Mouse (Mus musculus): ENCODE data around the gene Nmnat2. TPM values are rescaled to one million over a fixed set of nuclear protein-coding genes. Genes with fewer than 3 reads are reported as not detected.
"Not testable (repeated sequence)": the region's sequence is repeated elsewhere in the genome, so short reads cannot be mapped to it uniquely, and the experiment has no call there.

Gene Nmnat2
- total RNA-seq, 2 experiments from 2014 or later: 4.2 to 4.5 TPM

DNA sequence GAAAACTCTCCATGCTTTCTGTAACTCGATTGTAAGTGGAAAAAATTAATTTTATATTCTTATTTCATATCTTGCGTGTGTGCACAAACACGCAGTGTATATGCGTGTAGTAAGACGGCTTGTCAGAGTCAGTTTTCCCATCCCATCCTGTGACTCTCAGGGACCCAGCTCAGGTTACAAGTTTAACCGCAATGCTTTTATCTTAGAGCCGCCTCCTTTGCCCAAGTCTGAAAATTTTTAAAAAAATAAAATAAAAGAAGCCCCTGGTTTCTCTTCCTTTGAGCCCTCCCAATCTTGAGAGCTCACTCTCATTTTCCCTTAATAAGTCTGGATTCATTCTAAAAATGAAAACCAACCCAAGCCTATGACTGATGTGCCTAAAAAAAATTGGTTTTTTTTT lies 98.8 kb downstream of the Nmnat2 start:
- no peak for DNase-seq (ENCODE audit: low spot score in 2 of 2)

DNA sequence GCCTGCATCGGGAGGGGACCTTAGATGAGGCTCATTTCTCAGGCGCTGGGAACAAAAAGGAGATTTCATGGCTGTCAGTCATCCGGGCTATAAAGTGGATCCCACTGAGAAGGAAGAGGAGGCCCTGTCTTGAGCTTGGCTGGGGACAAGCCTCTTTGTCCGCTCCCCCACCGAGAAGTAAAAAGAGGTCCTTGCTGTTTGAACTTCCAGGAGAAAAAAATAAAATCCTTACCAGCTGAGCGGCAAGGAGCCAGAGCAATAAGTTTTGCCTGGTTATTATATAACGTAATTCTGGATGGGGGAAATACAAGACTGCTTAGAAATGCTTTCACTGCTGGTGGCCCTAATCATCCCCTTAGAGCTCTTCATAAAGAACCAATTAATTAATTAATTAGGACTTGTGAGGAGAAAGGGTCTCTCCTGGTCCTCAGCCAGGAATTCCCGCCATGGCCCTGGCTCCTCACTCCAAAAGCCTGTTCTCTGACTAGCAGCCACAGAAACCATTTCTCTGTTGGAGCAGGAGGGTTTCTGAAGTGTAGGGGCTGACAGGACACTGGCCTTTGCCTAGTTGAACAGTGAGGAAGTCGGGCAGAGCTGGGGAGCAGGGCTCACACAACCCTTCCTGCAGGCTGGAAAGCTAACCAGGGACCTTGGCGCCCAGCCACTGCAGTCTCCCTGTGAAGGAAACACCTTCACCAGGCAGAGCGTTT lies 99.5 kb downstream of the Nmnat2 start:
- no peak for DNase-seq (ENCODE audit: low spot score in 2 of 2)

DNA sequence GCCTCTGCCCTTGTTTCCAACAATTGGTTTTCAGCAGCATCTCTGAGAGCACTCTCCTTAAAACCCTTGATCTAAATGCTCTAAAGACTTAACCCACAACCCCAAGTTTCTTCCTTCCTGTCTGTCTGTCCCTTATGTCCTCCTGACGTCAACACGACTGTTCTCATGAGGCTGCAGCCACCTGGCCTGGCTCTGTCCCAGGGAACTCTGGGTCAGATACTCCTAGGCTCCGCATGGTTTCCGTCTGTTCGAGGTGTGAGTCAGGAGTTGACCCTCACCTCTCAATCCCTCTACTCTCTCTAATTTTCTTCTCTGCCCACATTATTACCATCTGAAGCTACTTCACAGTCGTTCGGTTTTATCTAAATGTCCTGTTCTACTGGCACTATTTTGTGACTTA lies 103.5 kb downstream of the Nmnat2 start:
- no peak for DNase-seq (ENCODE audit: low spot score in 2 of 2)

DNA sequence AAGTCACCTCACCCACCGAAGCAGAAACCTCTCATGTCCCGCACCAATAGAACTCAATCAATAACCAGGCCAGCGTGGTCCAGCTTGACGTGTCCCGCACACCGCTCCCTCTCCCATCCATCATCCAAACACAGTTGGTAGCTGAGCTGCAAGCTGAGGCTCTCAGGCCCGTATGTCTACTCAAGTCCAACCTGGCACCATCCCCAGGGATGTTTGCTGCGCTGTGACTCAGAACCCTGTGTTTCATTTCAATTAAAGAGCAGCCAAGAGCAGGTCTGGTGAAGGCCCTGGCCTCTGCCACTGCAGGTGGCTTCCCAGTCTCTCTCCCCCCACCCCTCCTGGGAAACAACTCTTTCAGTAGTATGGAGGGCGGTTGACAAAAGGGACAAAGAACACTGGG lies 104.8 kb downstream of the Nmnat2 start:
- DNase-seq (ENCODE audit: low spot score in 2 of 2): no peak

DNA sequence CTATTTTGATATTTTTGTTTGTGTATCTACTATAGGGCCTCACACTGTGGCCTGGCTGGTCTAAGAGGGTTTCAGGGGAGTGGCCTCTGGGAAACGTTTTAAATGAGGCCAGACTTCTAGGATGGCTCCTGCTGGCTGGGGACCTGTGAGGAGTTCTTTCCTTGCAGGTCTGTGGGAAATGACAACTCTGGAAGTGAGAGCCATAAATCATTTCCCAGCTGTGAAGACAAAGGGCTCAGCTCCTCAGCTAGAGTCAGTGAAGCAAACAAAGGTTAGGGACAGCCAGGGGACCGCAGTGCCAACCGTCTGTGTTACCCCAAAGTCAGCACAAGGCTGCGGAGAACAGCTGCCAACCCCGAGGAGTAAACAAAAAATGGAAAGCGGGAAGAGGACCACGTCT lies 107.8 kb downstream of the Nmnat2 start:
- no peak for DNase-seq (ENCODE audit: low spot score in 2 of 2)

DNA sequence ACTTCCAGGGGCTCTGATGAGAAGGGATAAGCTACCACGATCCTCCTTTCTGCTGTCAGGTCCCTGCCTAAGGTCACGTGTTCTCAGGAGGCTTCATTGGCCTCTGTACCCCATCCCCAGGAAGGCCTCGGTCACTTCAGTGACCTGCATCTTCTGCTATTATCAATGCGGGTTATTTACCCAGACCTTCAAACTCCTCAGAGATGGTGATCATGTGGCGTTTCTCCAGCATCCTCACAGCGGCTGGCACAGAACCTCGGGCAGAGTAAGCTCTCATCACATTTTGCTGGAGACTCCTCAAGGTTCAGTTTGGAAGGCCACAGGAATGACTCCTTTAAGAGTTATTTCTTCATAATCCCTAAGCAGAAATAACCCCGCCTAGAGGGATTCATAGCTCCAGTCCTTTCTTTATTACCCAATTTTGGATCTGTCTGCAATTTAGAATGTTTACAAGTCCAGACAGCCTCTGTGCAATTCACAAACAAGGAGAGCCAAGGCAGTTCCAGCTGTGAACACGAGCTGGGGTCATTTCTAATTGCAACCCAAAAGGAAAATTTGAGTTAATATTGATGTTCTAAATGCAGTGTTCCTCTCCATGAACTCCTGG lies 110.1 kb downstream of the Nmnat2 start:
- no peak for DNase-seq (ENCODE audit: low spot score in 2 of 2)

DNA sequence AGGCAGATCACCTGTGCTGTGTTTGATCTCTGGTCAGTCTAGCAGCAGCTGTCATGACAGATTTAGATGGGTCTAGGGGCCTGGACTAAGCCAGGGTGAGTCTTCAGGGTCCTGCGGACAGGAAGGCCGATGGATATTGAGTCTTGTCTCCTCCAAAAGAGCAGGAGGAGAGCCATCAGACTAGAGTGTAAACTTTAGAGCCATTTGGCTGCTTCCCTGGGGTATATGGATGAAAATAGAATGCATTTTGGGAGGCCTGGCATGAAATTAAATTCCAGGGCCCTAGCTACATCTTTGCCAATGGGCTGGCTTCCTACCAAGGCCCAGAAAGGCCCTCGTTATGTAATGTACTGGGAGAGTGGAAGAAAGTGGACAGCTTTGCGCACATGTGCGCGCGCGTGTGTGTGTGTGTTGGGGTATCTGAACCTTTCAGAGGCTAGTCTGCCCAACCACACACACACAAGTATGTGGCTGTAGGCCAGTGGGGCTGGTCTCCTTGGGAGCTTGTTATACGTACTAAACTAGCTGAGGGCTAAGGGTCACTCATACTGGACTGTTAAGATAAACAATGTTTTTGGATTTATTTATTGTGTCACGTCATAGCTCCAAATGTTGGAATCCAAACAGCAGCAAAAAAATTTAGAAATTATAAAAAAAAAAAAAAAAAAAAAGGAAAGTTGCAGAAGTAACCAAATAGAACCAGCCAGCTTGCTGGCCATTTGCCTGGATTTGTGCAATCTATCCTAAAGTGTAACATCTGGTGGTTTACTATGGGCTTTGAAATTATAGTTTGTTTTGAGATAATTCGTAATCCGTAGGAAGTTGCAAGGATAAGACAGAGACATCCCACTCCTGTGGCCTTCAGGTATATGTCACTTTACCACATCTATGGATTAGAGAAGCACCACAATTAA lies 110.9 kb downstream of the Nmnat2 start:
- no peak for DNase-seq (ENCODE audit: low spot score in 2 of 2)

DNA sequence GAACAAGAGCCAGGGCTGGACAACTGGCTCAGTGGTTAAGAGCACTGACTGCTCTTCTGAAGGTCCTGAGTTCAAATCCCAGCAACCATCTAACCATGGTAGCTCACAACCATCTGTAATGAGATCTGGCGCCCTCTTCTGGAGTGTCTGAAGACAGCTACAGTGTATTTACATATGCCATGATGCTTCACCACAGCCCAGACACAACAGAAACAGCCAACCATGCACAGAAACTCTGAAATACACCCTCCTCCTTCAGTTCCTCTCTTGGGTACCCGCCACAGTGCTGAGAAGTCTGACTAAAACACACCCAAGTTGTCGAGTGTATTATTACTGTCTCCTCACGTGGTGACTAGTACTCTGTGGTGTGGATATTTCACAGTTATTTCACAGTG lies 111.6 kb downstream of the Nmnat2 start:
- no peak for DNase-seq (ENCODE audit: low spot score in 2 of 2)

DNA sequence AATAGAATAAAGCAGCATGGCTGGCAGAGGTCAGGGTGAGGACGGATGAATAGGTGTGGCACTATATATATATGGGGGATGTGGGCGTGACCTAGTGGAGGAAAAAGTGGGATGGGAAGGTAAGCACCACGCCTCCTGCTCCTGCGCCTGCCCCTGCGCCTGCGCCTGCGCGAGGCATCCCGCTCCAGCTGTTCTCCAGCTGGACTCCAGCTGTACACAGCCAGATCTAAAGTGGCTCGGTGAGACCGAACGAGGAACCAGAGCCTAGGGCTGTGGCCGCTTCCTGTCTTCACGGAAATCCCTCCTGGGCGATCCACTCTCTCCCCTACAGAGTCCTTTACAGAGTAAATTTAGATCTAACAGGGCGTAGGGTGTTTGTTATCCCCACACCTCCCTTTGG lies 116.8 kb downstream of the Nmnat2 start:
- no peak for DNase-seq (ENCODE audit: low spot score in 2 of 2)

DNA sequence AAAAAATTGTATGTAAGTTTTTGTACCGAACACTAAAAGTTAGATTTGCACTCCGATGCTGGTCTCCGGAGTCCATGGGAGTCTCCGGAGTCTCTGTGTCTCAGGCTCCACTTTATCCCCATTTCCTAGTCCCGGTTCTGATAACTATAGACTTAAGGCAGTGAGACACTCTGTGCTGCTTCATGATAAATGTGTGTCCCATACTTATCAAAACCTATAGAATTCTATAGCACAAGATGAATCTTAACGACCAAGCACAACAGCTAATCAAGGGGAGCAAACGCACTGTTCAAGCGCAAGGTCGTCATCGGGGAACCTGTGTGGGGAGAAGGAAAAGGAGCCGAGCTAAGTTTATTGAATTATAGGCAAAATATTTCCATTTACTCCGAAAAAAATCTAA lies 117.2 kb downstream of the Nmnat2 start:
- no peak for DNase-seq (ENCODE audit: low spot score in 2 of 2)

DNA sequence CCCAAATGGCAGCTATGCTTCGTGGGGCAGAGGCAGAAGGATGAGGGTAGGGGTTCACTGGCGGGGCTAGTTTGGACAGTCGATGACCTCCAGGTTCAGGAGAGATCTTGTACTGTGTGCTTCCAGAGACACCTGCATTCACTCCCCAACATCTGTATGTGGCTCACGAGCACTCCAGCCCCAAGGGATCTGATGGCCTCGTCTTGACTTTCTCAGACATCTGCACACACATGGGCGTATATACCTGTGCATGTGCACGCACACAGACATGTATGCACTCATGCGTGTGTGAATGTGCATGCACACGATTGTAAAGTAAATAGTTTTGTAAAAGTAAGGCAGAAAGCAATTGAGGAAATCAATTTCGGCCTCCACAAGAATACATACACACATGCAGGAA lies 117.9 kb downstream of the Nmnat2 start:
- DNase-seq (ENCODE audit: low spot score in 2 of 2): no peak

DNA sequence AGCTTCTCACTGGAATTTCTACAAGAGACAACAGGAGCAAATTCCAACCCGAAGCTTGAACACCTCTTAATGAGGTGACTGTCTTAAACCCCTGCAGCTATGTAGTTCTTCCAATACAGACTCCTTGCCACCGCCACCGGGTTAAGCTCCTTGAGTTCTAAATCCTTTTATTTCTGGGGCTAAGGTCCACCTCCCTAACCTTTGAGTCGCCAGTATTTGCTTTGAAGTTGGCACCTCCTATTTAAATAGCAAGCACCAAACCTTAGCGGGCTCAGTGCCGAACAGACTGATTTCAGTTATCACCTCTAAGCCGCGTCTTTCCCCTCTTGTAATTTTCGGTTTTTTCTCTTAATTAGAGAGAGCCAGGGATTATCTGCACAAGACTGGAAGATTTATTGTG lies 118.6 kb downstream of the Nmnat2 start:
- DNase-seq (ENCODE audit: low spot score in 2 of 2): no peak

DNA sequence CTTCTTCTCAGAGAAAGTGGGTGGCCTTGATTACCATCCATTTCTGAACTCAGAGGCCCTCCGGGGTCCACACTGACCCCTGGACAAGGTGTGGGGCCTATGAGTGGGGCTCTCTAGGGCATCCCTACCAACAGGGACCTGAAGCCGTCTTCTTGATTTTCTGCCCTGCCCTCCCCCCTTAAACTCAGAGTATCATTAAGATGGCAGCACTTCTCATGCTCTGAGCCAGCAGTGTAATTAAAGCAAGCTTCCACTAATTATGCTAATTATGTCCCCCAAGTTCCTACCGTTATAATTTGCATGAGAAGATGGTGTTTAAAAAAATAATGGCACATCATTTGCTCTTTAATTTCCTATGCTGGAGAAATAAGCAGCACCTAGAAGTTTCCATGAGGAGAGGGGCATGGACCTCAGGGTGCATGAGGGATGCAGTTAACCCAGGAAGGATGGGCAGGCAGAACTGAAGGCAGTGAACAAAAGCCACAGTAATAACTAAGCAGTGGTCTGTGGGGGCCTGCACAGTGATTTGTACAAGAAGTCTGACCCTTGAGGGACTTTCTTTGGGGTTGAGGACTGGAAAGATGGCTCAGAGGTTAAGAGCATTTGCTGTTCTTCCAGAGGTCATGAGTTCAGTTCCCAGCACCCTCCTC lies 120.4 kb downstream of the Nmnat2 start:
- no peak for DNase-seq (ENCODE audit: low spot score in 2 of 2)

DNA sequence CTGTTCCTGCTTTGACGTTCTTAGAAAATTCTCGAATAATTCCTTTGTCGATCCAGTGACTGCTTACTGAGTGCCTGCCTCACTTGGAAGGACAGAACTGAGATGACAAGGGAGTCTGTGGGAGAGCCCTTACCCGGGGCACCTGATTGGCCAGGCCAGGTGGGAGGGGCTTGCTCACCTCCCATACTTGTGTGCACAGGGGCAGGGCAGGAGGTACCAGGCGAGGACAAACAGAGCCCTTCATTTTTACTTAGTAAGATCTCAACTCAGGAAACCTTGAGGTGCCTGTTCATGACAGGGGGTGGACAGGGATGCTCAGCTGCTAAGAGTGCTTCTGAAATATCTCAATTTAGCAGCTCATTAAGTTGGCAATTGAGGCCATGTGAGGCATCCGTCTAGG lies 121.2 kb downstream of the Nmnat2 start:
- no peak for DNase-seq (ENCODE audit: low spot score in 2 of 2)

DNA sequence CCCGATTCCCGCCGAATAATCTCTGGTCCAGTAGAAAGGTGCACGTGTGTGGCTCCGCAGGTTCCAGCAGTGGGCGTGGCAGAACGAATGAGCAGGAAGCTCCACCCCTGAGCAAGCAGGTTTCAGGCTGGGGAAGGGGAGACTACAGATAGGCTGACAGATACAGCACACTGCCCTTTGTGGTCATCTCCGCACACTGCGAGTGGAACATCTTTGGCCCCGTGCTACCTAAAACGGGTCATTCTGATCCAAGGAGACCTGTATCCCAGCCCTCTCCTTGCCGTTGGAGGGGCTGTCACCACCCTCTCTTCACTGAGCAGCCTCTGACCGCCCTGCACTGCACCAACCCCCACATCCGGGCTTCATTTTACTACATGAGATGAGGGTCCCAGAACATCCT lies 128.4 kb downstream of the Nmnat2 start:
- DNase-seq (ENCODE audit: low spot score in 2 of 2): not testable (repeated sequence)

DNA sequence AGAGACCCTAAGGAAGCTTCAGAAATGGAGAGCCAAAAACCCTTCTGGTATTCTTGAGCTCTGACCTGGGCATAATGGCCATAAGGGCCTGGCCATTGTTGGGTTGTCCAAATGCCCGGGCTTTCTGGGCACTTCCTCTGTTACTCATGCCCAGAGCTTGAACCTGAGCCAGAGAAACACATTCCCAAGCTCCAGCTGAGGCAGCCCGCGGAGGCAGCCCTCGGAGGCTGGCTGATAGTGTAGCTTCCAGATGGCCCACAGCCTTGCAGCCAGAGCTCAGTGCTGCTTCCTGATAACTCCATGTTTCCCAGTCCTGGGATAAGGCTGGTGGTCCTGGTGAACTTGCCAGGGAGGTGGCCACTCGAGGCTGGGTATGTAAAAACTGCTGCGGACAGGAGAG lies 129.4 kb downstream of the Nmnat2 start:
- DNase-seq (ENCODE audit: low spot score in 2 of 2): no peak

DNA sequence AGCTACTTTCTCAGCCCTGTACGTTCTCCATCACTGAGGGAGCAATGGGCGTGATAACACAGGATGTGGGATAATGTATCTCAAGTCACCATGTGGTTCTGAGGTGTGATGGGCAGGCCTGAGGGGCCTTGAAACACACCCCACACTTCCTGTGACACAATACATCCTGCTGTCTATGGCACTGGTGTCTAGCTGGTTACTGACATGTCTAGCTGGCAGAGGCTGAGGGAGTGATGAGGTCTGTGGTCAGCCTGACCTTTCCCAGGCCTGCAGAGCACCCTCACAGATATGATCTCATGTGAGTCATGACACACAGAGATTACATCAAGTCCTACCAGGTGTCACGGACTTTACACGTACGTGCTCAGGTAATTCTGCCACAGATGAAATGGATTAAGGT lies 130.4 kb downstream of the Nmnat2 start:
- no peak for DNase-seq (ENCODE audit: low spot score in 2 of 2)

DNA sequence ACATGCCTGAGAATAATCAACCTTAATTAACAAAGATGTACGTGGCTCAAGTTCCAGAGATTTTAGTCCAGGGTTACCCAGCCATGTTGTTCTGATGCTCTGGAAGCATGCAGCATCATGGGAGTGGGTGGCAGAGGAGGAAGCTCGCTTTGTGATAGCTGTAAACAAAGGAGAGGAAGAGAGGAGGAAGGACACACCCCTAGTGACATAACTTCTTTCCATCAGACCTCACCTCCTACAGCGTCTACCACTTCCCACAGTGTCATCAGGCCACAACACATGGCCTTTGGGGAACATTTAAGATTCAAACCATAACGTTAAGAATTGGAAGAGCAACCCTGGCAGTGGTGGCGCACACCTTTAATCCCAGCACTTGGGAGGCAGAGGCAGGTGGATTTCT lies 133.0 kb downstream of the Nmnat2 start:
- DNase-seq (ENCODE audit: low spot score in 2 of 2): no peak

DNA sequence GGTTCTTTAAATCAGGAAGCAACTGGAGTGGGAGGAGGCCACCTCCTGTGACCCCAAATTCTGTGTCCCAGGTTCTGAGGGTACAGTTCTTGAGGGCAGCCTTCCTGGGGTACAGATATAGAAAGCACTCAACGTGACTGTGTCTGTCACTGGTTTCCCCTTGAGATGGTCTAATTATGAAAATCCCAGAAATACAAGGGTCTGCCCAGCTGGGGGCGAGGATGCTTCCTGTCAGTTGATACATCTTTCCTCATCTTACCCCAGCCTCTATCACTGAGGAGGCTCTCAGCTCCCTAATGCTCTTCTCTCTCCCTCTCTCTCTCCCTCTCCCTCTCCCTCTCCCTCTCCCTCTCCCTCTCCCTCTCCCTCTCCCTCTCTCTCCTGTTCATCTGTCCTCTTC lies 135.3 kb downstream of the Nmnat2 start:
- no peak for DNase-seq (ENCODE audit: low spot score in 2 of 2)

DNA sequence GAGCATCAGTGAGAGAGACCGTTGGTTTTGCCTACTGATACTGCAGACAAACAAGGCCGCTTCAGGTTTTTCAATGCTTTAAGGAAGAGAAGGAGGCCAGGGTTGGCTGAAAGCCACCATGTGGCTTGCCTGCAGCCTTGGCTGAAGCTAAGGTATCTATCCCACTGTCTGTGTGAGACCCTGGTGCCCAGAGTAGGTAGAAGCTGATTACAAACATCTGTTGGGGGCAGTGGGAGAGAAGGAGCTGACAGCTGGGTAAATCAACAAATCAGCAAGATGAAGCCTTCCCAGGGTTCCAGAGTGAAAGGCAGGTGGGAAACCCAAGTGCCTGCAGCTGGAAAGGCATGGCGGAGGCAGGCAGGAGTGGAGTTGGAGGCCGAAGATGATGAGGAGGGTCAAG lies 136.0 kb downstream of the Nmnat2 start:
- DNase-seq (ENCODE audit: low spot score in 2 of 2): no peak

DNA sequence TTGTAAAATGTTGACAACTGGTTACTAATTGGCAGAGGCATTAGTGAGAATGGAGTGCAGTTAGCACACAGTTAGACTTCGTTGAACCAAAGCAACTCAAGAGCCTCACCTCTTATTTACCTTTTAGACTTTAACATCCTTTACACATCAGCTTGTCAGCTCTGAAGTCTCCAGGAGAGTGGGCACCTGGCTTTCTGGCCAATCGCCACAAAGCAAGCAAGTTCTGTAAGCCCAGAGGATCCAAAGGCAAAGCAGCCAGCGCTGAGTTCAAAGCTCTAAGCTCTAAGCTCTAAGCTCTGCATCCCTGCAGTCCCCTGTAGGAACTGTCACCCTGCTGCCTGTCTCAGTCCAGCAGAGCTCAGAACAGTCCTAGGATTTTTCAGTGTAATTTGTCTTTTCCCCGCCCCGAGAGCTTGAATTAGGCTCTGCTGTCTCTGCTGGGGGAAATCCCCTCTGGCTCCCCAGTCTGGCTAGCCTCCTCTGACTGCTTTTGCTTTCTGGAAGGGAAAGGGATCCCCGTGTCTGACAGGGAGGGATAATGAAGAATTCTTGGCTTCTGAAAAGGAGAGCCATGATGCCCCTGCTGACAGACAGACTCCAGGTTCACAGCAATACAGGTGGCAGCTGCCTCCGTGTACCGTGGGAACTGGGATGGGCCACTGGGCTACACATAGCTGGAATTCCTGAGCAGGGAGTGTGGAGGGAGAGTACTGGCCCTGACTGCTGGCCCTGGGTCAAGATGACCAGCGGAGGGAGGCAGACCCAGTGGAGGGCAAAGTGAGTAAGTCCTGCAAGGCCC lies 136.8 kb downstream of the Nmnat2 start:
- no peak for DNase-seq (ENCODE audit: low spot score in 2 of 2)

All from adrenal gland, postnatal 4 days (tissue).